Mouse (Mus musculus) T-helper 2 cell (primary cell): ENCODE measurements around the gene Gpm6b.

ENCODE experiments used
- in situ Hi-C: fragments of 300-600 bp; cut with MboI, MseI; formaldehyde crosslinking; loops from one replicate; pipeline ENCODE4 v1.15.1; 2025; ENCODE audit warnings: high pct_unique_total_duplicates

The Gpm6b gene

GRCm38 (mm10) chrX:166304355-166304754, 65.6 kb downstream of the Gpm6b start:
- in situ Hi-C loops = loop anchor here (10.0 kb wide), 1 partner anchor 940 kb away; no protein-coding TSS in a partner anchor

- in situ Hi-C loops = loop anchor here (10.0 kb wide), 1 partner anchor 943 kb away; no protein-coding TSS in a partner anchor
Measured at GRCm38 (mm10) chrX:166307437-166308222, 68.9 kb downstream of the Gpm6b start.

GRCm38 (mm10) chrX:166308798-166309197, 70.1 kb downstream of the Gpm6b start:
- in situ Hi-C loops = loop anchor here (10.0 kb wide), 1 partner anchor 944 kb away; no protein-coding TSS in a partner anchor

GRCm38 (mm10) chrX:166315251-166315650, 76.5 kb downstream of the Gpm6b start:
- in situ Hi-C loops = no loop called here

- in situ Hi-C loops = no loop called here
Measured at GRCm38 (mm10) chrX:166316552-166317375, 78.1 kb downstream of the Gpm6b start.

- in situ Hi-C loops = no loop called here
Measured at GRCm38 (mm10) chrX:166317376-166317679, 78.6 kb downstream of the Gpm6b start.

- in situ Hi-C loops = no loop called here
Measured at GRCm38 (mm10) chrX:166323226-166323625, 84.5 kb downstream of the Gpm6b start.

- in situ Hi-C loops = no loop called here
Measured at GRCm38 (mm10) chrX:166327621-166328020, 88.9 kb downstream of the Gpm6b start.

GRCm38 (mm10) chrX:166328219-166328901, 89.6 kb downstream of the Gpm6b start:
- in situ Hi-C loops = no loop called here

- in situ Hi-C loops = no loop called here
Measured at GRCm38 (mm10) chrX:166328904-166329451, 90.3 kb downstream of the Gpm6b start.

GRCm38 (mm10) chrX:166334516-166335136, 95.9 kb downstream of the Gpm6b start:
- in situ Hi-C loops = no loop called here

GRCm38 (mm10) chrX:166338353-166338752, 99.6 kb downstream of the Gpm6b start:
- in situ Hi-C loops = no loop called here

- in situ Hi-C loops = no loop called here
Measured at GRCm38 (mm10) chrX:166338784-166339520, 100.2 kb downstream of the Gpm6b start.

GRCm38 (mm10) chrX:166339911-166340310, 101.2 kb downstream of the Gpm6b start:
- in situ Hi-C loops = no loop called here

GRCm38 (mm10) chrX:166341795-166342194, 103.1 kb downstream of the Gpm6b start:
- in situ Hi-C loops = no loop called here

- in situ Hi-C loops = no loop called here
Measured at GRCm38 (mm10) chrX:166344228-166345015, 105.7 kb downstream of the Gpm6b start.

- in situ Hi-C loops = no loop called here
Measured at GRCm38 (mm10) chrX:166348086-166348485, 109.4 kb downstream of the Gpm6b start.

- in situ Hi-C loops = no loop called here
Measured at GRCm38 (mm10) chrX:166348634-166349033, 109.9 kb downstream of the Gpm6b start.

- in situ Hi-C loops = loop anchor here (10.0 kb wide), 1 partner anchor 187 kb away; no protein-coding TSS in a partner anchor
Measured at GRCm38 (mm10) chrX:166351790-166352189, 113.1 kb downstream of the Gpm6b start.

- in situ Hi-C loops = loop anchor here (10.0 kb wide), 1 partner anchor 189 kb away; no protein-coding TSS in a partner anchor
Measured at GRCm38 (mm10) chrX:166353412-166353811, 114.7 kb downstream of the Gpm6b start.
